Mouse (Mus musculus) cerebellum, adult 2 months (tissue): ENCODE data around the gene Tph1.

ENCODE experiments used
- CTCF ChIP-seq: fragments of 200-500 bp; IDR thresholded peaks from 2 replicates; pipeline ENCODE4 v1.5.1; 2011; ENCODE audit warnings: low read depth, mild to moderate bottlenecking, control low read depth, low read length, moderate library complexity, borderline replicate concordance; ENCODE audit not compliant: insufficient read depth
- POLR2A ChIP-seq: fragments of 200-500 bp; IDR thresholded peaks from 2 replicates; pipeline ENCODE4 v1.6.1; 2011; ENCODE audit warnings: low read length, control low read depth, borderline replicate concordance; ENCODE audit not compliant: insufficient read depth

DNA sequence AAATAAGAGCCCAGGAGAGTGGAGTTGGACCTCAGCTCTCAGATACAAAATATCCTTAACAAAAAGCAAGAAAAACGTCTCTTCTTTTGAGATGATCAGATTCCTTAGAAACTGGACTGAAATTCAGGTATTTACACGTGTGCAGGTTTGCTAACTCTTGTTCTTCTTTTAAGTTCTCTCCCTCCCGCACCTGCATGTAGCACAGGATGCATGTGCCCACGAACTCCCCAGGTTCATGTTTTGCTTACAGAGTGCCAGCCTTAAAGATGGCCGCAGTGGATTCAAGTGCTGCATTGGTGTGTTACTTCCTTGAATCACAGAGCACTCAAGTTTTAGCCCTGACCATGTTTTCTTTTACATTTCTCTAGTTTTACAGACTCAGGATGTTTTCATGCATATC, 14.5 kb upstream of the Tph1 start:
- no peak for TF ChIP-seq CTCF
- no peak for TF ChIP-seq POLR2A
